Mouse (Mus musculus): ENCODE results near the gene Acot7.
A peak's percentile ranks its signal among the peaks of the same experiment; 100 is the strongest.

- no peak for TF ChIP-seq POLR2A (IDR thresholded peaks at IDR 0.05; ENCODE audit: borderline replicate concordance, insufficient read depth, low read length)
- peak; percentile 62; the same call in 1 of the 2 replicates for TF ChIP-seq CTCF (IDR thresholded peaks at IDR 0.05; ENCODE audit: borderline replicate concordance, insufficient read depth, low read depth, low read length)
These were observed 41.6 kb upstream of the Acot7 start for GRCm38 (mm10) chr4:152136112-152136875.
